Mouse (Mus musculus) liver, postnatal 0 days (tissue): ENCODE measurements at regions not wholly inside any gene's neighbourhood (a gene's known extent, or its start where the extent isn't known, plus 50 kb on each side); places are given as distances from the start of the nearest gene placed in this dataset.

ENCODE experiments used
- CTCF ChIP-seq: sonication (generic); IDR thresholded peaks from 2 replicates; pipeline ENCODE4 v1.5.1; 2016; ENCODE audit warnings: antibody characterized with exemption, low read depth
- EP300 ChIP-seq: IDR thresholded peaks from 2 replicates; pipeline ENCODE4 v1.6.1; 2016; ENCODE audit warnings: antibody characterized with exemption, low read depth, mild to moderate bottlenecking

DNA sequence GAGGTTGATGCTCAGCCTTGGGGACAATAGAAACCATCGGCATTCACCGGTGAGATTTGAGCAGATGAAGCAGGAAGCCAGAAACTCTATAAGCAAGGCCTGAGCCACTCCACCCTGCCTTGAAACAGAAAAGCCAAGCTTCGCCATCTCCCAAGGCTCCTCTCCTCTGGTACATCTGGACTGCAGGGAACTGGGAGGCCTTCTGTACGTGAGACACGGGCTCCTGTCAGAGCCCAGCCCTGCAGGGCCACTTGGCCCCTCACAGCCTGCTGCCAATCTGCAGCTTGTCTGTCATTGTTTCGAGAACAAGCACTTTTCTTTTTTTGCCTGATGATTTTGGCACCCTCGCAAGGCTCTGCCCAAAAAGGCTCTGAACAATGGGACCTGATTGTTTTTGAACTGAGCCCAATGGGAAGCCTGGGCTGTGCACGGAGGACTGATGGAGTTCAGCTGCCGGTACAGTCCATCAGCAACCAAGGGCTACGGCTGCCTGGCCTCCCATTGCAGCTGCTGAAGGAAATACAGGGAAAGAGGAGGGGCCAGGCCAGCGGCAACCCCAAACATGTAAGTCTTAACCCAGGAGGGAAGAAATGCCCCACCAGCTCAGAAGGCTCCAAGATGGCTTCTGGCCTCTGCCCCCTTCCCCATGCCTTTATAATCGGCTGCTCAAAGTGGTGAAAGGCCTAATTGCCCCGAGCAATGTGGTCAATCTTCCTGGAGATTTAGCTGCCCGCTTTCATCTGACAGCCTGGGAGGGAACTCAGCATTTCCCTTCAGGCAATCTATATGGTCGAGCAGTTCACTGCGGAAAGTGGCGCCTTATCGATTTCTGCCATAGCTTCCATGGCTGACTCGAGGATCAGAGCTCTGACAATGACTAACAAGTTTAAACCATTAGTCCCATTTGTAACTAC, 332.2 kb downstream of the Psat1 start:
- TF ChIP-seq CTCF = no peak
- TF ChIP-seq EP300 = no peak
